Mouse (Mus musculus) gastrocnemius, adult 8-10 months (tissue): Measurements from ENCODE around the gene Defb43. TPM values are rescaled to one million over a fixed set of nuclear protein-coding genes. Genes with fewer than 3 reads are reported as not detected.

Source experiments
- DNase-seq, 2 experiments: peaks; one replicate each; pipeline ENCODE4 v3.0.0; 2022; ENCODE audit warnings: low spot score in 2 of 2
- total RNA-seq, 4 experiments: library from RNA; stranded (reverse); gene quantifications; 2 replicates each; pipeline ENCODE4 v1.2.4; 2022

The Defb43 gene
- not detected for total RNA-seq

DNA sequence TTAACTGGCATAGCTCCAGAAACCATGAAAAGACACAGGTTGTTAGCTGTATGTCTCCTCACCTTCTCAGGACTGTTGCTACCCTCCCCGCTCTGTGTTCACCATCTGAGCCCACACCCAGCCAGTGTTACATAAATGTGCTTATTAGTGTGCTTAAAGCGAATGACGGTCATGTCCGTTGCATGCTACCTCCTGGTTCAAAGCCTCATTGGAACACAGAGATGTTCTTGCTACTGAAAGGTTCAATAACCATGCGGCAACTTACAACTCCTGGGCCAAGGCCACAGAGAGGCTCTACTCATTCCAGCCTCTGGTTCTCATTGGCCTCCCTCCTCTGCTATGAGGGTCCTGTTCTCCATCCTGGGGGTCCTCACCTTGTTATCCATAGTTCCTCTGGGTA, at the start of gene Defb43:
Gene Defb43, plus strand, starts transcription at position 301 of the 400 bp plus-strand sequence.
- DNase-seq, result no peak

- DNase-seq, result no peak
These were observed 47.9 kb upstream of the Defb43 start for GRCm38 (mm10) chr14:62963632-62964031.

- DNase-seq, result no peak
These were observed 46.2 kb upstream of the Defb43 start for GRCm38 (mm10) chr14:62965342-62965741.

- no peak for DNase-seq
These were observed 45.6 kb upstream of the Defb43 start for GRCm38 (mm10) chr14:62965811-62966520.

- DNase-seq, result peak; percentile 36 to 37
These were observed 36.5 kb upstream of the Defb43 start for GRCm38 (mm10) chr14:62975046-62975445.

DNA sequence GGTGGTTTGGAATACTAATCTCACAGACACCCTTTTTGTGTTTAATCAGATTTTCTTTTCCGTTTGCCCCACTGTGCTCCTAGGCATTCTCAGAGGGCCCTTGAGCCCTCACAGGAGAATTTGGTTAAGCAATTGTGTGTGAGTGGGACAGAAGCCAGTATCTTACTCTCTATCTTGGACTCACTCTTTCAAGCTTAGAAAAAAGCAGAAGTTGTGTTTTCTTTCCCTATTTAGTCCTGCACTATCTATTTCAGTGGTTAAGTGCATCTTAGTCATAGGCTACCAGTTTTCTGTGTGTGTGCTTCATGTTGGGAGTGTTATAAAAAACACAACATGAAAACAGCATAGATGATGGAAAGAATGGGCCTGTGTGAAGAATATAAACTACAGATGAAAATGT, 31.8 kb upstream of the Defb43 start:
- DNase-seq, result no peak

DNA sequence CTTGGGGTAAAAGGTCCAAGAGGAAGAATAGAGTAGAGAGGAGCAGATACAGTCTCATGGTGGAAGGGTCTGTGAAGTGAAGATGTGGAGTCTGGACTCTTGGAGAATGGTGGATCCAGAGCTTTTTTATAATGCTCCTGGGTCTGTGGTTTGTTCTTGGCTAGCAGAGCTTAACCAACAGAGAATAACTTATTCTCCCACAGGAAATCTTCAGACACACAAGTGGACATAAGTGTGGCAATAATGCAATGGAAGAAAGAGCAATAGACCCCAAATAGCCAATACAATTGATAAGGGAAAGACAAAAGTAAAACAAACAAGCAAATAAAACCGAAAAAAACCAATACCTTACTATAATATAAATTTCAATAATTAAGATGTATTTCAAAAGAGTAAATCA, 27.2 kb upstream of the Defb43 start, which contains the start of gene Defb48:
Gene Defb48, minus strand, starts transcription at position 101 of the 400 bp plus-strand sequence.
- DNase-seq, result no peak

DNA sequence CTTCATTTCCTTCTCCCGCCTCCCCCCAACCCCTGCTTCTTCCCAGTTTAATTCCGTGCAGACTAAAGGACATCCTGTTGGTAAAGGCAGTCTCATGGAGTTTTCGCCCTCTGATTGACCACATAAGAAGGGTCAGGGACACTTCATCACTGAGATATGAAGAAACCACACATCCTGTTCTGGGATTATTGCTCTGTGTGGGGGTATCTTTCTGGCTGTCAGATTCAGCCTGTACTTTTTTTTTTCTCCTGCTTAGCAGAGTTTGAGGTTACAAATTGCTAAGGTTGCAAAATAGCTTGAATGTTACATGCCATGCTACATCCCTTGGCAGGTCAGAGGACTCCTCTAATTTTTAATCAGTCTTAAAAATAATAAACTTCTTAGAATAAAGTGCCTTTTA, 20.3 kb upstream of the Defb43 start:
- no peak for DNase-seq

DNA sequence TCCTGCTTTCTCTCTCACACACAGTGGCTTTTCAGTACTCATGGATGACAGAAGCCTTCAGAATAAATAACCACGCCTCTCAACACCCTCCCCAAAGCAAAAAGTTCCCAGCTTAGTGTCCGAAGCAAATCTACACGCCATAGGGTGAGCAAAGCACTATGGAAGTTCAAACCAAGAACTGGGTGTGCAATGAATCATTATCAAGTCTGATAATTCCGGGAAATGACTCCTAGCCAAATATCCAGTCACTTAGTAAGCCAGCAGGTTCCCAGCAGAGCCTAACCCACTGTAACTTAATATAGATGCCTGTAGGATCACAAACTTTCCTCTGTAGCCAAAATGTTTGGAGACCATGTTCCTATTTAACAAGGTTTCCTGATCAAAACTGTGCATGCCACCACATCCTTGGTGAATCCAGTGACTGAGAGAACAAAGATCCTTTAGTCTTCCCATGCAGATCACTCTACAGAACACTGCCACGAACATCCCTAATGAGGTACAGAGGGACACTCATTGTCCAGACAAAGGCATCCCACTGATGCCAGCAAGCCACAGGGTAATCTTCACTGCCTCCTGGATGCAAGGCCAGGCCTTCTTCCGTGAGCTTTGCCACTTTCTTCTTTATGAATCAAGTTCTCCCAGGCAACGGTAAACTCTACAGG, 19.6 kb upstream of the Defb43 start:
- no peak for DNase-seq

- DNase-seq, result no peak
These were observed 13.8 kb upstream of the Defb43 start, which contains the start of gene Defb47 for GRCm38 (mm10) chr14:62997777-62998176. Gene Defb47 (plus strand): TSS chr14:62998077.

DNA sequence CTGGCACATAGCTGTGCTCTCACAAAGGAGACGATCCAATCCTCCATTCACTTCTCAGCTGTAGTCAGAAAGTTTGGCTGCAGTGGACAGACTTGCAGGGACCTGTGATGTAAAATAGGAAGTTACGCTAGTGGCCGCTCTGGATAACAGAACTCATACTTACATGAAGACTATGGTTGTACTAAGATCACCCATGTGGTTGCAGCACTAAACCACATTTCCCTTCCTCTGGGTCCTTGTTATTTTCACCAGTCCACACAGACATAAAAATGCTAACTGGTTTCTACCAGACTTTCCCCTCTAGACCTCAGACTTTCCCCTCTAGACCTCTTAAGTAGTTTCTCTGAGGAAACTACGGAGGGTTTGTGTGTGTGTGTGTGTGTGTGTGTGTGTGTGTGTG, 12.6 kb upstream of the Defb43 start:
- no peak for DNase-seq

GRCm38 (mm10) chr14:63002588-63002987, 9.0 kb upstream of the Defb43 start:
- DNase-seq, result no peak

GRCm38 (mm10) chr14:63013082-63013481, 1.5 kb downstream of the Defb43 start:
- DNase-seq, result no peak

DNA sequence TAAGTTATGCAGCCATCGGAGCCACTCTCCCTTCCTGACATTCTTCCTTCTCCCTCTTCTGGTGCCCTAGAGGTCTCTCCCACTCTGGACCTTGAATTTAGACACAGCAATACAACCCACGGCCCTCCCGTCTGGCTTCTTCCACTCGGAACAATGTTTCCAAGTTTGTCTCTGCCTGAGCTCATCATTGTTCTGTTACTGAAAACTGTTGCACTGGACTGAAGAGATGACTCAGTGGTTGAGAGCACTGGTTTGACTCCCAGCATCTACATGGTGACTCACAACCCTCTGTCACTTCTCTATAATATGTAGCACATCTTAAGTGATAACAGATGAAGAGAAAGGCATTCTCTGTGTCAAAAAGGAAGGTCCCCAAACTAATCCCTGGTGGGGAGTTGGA, 3.1 kb downstream of the Defb43 start:
- DNase-seq, result no peak

DNA sequence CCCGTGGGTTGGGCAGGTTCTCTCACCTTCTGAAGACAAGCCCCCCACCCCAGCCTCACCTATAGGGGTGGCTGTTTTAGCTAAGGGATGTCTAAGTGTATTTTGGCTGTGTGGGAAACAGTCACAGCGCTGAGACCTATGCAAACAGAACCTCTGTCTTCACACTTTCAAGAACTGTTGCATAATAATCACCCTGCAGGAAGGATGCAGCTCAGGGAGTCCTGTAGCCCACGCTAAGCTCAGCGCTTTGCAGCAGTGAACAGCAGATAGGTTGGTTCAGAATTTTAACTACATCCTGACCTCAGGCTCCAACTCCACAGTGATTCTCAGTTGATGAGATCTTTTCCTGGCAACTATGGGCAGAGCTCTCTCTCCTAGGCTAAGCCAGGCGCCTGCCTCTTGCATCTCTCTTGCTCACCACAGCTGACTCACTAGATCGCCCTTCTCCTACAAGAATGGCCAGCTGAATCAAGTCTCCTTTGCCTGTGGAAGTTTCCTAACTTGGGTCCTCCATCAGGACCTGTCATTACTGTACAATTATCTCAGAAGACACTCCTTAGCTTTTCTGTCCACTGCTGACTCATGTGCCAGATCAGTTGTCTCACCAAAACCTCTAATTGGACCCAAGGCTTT, 9.1 kb downstream of the Defb43 start:
- DNase-seq, result no peak

- no peak for DNase-seq
These were observed 35.1 kb downstream of the Defb43 start, which contains the start of gene Defb42 for GRCm38 (mm10) chr14:63046691-63047090. Gene Defb42 (plus strand): TSS chr14:63046991.

DNA sequence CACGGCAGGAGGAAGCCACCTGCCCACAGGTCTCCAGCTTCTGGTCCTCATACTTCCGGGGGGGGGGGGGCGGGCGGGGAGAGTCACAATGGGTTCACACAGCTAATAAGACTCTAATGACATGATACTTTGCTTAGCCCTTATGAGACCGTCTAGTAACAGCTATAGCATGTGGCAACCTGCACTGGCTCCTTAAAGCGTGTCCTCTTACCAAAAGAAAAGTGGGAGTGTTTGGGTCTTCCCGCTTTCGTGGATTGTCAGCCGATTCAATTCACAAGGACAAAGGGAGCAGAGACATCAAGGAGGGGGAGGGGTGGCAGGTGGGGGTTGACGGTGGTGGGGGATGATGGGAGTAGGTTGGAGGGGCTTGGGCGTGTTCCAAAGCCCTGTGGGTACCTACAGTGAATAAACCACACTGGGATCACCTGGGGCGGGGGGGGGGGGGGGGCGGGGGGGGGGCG, 38.4 kb downstream of the Defb43 start, which contains the start of gene Defb30:
Gene Defb30, minus strand, starts transcription at position 51 of the 461 bp plus-strand sequence.
- DNase-seq, result no peak

DNA sequence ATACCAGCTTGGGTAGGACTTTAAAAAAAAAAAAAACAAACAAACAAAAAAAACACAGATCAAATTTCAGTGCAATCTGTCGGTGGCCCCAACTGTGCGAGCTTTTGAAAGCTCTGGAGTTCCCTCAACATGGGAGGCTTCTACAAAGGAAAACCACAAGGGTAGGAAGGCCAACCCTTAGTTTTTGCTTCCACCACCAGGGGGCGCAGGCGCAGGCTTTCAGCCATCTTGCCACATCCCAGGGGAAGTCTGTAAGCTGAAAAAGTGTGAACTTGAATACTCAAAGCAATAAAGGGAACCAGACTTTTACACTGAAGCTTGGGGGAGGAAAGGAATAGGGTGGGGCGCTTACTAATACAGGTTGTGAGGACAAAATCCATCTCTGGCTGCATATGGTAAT, 39.2 kb downstream of the Defb43 start:
- peak; percentile 14 to 23 for DNase-seq

DNA sequence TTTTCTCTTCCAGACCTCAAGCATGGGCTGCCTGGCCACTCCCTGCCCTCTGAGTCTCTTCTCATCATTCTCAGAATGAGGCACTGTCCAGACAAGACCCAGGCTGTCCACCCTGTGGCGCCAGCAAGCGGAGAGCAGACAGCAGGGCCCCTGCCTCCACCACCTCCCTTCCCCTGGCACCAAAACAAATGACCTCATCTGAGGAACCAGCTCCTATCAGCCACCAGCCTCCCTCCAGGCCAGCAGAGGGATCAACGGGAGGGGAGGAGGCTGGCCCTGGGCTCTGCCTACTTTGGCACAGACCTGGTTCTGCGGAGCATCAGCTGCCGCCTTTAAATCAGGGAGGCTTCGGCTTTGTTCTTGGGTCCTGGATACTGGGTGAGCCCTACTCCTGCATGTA, 43.2 kb downstream of the Defb43 start:
- DNase-seq, result peak in 1 of 2 experiments; percentile 11

- no peak for DNase-seq
These were observed 48.8 kb downstream of the Defb43 start for GRCm38 (mm10) chr14:63060361-63060760.

- DNase-seq, result no peak
These were observed 50.6 kb downstream of the Defb43 start for GRCm38 (mm10) chr14:63062184-63062583.

DNA sequence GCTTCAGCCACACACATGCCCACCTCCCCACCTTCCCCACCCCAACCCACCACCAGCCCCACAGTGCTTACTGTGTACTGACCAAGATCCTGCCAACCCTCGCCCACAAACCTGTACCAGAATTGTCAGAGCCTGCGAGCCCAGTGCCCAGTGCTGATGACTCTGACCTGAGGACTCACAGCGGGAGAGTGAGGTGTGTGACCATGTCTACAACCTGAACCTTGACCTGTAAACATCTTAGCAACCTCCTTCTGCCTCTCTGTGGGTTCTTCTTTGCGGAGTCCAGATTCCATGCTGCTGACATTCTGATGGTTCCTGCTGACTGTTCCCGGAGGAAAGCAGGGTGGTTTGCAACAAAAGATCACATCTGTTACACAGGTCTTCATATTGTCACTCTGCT, 53.8 kb downstream of the Defb43 start:
- DNase-seq, result no peak
